Mouse (Mus musculus) spleen, embryonic (tissue): ENCODE data around the gene Mn1.

Experiments used
- CTCF ChIA-PET: fragments of 350-600 bp; sonication (Branson Sonifier 250); formaldehyde crosslinking; loops from one replicate; lab custom pipeline; 2022; lab: Charles Lee

Mn1 gene

DNA sequence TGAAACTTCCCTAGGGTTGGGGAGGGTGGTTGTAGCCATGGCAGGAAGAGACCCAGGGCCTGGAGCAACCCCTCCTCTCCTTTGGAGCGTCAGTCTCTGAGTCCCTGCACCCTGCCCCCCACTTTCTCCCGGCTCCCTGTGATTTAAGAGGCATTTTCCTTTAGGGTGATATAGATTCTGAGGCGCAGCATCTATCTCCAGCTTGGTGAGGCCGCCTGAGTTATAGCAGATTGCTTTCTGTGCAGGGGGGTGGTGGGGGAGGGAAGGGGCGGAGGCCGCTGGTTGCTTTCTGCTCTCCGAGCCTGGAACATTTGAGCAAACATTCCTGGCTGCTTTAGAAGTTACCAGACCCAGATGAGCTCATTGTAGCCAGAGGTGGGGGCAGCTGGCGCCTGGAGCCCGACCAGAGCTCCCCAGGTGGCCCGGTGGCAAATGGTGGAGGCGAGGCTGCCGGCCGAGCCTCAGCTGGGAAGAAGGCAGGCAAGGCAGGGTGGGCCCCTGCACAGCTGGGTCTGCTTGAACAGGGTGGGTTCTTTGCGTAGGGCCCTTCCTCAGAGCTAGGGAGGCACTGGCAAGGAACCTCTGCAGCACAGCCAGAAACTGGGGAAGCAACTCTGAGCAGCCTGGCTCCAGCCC is 8.6 kb upstream of the Mn1 start:
- CTCF ChIA-PET = no interaction called here

- CTCF ChIA-PET = interaction anchor here (0.6 kb wide), 1 partner anchor 748 kb away, joined by 10 read pairs; no protein-coding TSS in a partner anchor
These were observed 7.6 kb upstream of the Mn1 start for GRCm38 (mm10) chr5:111409412-111410044.

DNA sequence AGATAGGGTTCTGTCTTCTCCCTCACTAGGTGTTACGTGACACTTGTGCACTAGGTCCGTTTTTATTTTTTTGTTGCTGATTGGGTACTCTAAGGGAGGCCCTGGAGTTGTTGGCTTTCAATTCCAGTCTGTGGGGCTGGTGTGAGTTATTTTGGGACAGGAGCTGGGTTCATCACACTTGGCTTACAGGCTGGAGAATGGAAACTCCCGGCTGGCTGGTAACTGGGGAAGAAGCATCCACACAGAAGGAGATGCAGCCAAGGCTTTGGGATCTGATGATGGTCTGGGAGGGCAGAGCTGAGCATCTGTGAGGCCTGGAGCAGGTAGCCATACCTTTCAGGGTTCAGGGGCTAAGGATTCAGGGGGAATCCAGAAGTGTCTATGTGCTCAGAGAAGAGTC is 6.5 kb upstream of the Mn1 start:
- CTCF ChIA-PET = no interaction called here

GRCm38 (mm10) chr5:111414192-111414591 is 3.0 kb upstream of the Mn1 start:
- CTCF ChIA-PET = no interaction called here

- CTCF ChIA-PET = no interaction called here
These were observed 2.4 kb upstream of the Mn1 start for GRCm38 (mm10) chr5:111414770-111415249.

DNA sequence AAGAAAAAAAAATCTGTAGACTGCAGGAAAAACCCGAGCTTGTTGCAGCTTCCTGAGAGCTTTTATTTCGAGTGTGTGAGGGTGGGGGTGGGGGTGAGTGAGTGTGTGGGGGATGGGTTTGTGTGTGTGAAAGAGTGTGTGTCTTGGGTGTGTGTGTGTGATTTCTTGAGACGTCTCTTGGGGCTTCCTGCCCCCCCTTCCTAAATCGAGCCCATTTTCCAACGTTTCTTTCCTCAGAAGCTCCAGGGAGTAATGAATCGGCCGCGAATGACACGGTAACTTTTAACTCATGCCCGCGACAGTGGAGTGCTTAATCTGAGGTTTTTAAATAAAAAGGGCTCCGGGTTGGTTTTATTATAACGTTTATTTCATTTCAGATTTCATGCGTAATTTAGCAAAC is 1.6 kb upstream of the Mn1 start:
- CTCF ChIA-PET = no interaction called here

GRCm38 (mm10) chr5:111416048-111416447 is 1.1 kb upstream of the Mn1 start:
- CTCF ChIA-PET = no interaction called here

- CTCF ChIA-PET = interaction anchor here (0.6 kb wide), 1 partner anchor 21 kb away, joined by 5 read pairs; no protein-coding TSS in a partner anchor
These were observed 393 bp downstream of the Mn1 start for GRCm38 (mm10) chr5:111417378-111418131.

DNA sequence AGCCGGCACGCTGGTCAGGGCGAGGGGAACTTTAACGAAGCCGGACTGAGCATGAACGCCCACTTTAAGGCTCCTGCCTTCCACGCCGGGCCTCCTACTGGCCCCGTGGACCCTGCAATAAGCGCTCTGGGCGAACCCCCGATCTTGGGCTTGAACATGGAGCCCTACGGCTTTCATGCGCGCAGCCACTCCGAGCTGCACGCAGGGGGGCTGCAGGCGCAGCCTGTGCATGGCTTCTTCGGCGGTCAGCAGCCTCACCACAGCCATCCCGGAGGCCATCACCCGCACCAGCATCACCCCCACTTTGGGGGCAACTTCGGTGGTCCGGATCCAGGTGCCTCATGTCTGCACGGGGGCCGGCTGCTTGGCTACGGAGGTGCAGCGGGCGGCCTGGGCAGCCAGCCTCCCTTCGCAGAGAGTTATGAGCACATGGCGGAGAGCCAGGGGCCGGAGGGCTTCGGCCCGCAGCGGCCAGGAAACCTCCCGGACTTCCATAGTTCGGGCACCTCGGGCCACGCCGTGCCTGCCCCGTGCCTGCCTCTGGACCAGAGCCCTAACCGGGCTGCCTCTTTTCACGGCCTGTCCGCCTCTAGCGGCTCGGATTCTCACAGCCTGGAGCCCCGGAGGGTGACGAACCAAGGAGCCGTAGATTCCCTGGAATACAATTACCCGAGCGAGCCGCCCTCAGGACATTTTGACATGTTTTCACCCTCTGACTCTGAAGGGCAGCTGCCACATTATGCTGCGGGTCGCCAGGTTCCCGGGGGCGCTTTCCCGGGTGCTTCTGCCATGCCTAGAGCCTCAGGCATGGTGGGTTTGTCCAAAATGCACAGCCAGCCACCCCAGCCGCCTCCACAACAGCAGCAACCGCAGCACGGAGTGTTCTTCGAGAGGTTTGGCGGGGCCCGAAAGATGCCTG is 1.3 kb downstream of the Mn1 start:
- CTCF ChIA-PET = interaction anchor here (0.6 kb wide), 1 partner anchor 20 kb away, joined by 5 read pairs; no protein-coding TSS in a partner anchor

- CTCF ChIA-PET = no interaction called here
These were observed 2.1 kb downstream of the Mn1 start for GRCm38 (mm10) chr5:111419121-111419881.

GRCm38 (mm10) chr5:111420011-111420691 is 3.0 kb downstream of the Mn1 start:
- CTCF ChIA-PET = no interaction called here

GRCm38 (mm10) chr5:111420896-111421295 is 3.7 kb downstream of the Mn1 start:
- CTCF ChIA-PET = no interaction called here

DNA sequence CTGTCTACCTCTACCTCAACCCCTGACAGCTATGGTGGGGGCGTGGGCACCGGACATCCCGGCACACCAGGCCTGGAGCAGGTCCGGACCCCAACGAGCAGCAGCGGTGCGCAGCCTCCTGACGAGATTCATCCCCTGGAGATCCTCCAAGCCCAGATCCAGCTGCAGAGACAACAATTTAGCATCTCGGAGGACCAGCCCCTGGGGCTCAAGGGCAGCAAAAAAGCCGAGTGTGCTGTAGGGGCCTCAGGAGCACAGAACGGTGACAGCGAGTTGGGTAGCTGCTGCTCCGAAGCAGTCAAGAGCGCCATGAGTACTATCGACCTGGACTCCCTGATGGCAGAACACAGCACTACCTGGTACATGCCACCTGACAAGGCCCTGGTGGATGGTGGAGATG is 4.3 kb downstream of the Mn1 start:
- CTCF ChIA-PET = no interaction called here

GRCm38 (mm10) chr5:111422058-111422800 is 5.1 kb downstream of the Mn1 start:
- CTCF ChIA-PET = no interaction called here

- CTCF ChIA-PET = no interaction called here
These were observed 5.8 kb downstream of the Mn1 start for GRCm38 (mm10) chr5:111423011-111423410.

- CTCF ChIA-PET = no interaction called here
These were observed 6.5 kb downstream of the Mn1 start for GRCm38 (mm10) chr5:111423616-111424015.

DNA sequence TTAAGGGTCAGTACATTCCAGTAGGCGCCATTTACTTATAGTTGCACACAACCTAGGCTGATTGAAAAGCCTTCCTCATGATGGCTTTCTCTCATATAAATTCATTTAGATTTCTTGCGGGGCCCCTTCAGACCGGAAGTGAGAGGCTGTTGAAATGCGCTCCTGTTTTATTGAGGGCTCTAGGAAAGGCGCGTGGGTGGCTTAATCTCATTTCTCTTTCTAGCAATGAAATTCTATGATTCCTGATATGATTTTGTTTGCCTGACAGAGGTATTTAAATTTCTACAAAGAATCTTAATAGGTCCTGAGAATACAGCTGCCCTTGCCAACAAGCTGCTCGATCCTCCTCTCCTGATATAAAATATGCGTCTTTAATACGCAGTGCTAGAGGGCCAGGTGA is 8.7 kb downstream of the Mn1 start:
- CTCF ChIA-PET = no interaction called here

DNA sequence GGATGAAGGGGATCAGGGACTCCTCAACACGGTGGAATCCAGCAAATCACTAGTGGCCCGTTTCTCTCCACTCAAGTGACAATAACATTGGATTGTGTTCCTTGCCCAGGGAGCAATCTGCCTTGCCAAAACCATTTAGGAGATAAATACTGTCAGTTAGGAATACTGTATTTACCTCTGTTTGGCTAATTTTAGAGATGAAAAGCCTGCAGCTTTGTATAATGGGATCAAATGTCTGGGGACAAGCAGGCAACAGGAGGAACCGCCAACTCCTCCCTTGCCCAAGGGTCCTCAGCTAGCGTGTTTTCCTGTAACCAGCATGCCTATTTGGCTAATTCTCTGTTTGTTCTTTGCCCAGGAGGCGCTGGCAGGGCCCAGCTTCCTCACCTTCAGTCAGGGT is 9.1 kb downstream of the Mn1 start:
- CTCF ChIA-PET = no interaction called here

- CTCF ChIA-PET = no interaction called here
These were observed 11.7 kb downstream of the Mn1 start for GRCm38 (mm10) chr5:111428882-111429281.
